Mouse (Mus musculus): Measurements from ENCODE around the gene Nhlrc4.

The Nhlrc4 gene

DNA sequence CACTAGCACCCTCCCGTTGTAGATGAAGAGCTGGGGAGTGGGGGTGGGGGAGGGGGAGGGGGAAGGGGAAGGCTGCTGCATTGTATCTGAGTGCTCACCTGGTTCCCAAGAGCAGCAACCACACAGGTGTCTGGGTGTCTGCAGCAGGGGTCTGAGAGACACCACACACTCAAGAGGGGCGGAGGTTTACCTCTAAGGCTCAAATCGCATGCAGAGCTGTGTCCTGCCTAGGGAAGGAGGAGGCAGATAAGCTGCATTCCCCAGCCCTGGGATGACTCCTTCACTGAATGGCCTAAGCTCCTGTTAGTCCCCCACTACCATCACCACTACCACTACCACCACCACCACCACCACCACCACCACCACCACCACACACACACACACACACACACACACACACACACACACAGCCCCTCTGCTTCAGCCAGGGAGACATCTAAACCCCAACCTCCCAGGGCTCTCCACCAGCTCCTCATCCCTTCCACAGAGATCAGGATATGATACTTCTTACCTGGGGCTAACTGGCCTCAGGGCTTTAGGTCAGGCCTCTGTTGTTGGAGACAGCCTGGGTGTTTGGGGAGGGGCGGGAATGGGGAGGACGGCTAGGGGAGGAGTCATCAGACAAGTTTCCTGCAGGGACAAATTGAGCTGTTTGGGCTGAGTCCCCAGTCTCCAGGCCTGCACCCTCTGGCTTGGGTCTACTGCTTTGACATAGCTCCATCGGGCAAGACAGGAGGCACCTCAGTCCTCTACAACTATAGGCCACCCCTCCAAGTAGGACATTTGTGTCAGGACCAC lies at the start of gene Nhlrc4, which contains the start of gene Pigq:
Gene Nhlrc4 (minus strand): TSS at position 596 of the 798 bp plus-strand sequence.
Gene Pigq (minus strand): TSS at position 571 of the 798 bp plus-strand sequence.
- peak; percentile 59 to 72 for DNase-seq (ENCODE audit: low spot score in 2 of 2)

DNA sequence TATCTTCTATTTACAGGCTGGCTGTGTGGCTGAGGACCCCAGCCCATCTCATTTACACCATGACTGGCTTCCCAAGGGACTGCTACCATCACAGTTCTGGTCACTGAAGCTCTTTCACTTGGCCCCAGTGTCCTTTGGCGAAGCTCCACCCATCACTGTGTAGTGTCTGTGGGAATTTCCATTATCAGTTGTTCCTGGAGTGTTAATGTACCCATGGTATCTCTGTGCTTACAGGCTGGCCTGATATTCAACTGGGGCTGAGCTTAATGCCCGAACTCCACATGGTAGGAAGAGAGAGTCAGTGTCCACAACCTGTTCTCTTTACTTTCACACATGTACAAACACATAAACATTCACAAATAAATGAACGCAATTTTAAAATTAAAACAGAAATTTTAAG lies 48.7 kb upstream of the Nhlrc4 start:
- DNase-seq (ENCODE audit: low spot score in 2 of 2): no peak

DNA sequence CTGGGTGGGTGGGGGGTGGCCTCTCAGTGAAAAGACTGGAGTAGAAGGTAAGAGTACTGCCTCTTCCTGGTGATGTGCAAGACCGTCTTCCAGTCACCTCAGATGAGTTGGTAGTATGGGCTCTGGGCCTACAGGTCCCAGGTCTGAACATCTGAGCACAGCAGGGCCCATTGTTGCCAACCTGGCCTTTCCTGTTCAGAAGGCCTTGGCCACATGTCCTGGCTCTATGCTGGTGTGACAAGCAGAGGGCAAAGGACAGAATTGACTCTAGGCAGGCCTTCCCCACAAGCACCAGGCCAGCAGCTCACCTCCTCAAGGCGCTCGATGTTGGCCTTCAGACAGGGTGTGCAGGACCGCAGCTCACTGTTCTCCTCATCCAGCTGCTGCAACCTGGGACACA lies 47.5 kb upstream of the Nhlrc4 start:
- no peak for DNase-seq (ENCODE audit: low spot score in 2 of 2)

DNA sequence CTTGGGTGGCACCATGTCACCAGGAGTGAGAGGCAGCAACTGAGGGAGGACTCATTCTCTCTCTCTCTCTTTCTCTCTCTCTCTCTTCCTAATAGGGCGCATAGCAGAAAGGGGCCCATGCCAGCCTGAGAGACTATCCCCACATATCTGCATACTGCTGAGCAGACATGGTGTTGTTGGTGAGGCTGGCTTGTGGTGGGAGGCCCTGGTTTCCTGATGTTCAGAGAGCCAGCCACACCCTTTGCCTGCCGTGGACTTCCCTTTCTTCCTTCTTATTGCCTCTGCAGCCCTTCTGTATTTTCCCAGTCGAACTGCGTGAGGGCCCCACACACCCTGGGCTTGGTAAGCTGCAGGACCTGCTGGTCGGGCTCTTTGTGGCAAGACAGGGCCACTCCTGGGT lies 45.6 kb upstream of the Nhlrc4 start:
- no peak for DNase-seq (ENCODE audit: low spot score in 2 of 2)

DNA sequence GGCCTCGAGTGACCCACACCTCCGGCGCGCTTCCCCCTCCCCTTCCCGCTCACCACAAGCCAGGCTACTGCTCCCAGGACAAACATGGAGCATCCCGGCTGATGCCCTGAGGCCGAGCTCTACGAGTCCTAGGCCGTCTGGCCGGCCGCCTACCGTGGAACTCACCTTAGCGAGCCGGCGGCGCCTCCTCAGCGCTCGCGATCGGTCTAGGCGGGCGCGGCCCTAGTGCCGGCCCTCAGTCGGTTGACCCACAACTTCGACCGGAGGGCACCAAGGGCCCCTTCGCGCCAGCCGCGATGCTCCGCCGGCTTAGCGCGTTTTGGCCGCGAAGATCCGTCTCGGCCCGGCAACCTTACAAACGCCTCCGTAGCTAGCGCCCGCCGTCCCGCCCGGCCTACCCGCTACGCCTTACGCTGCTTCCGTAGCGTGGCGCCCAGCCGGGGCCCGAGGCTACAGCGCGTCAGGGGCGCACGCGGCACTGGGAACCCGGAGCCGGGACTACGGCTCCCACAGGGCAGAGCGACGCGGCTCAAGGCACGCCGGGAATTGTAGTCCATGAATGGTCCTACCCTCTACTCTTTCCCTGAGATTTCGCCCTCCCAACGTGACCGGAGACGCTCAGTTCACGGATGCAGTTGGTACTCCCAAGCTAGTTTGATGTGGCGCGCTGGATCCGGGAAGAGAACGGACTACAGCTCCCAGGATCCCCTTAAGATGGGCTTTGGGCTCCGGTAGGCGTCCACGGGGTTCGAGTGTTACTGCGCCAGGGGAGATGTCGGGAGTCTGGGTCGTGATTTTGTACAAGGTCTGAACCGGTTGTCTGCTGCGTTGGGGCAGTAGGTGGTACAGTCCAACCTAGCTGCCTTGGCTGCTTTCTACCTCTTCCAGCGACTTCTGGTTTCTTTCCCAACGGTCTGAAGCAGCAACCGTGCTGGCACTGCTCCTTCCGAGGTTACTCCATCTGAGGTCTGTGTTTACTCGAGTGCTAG lies 40.8 kb upstream of the Nhlrc4 start, which contains the start of gene Capn15:
Gene Capn15 (minus strand): TSS at position 491 of the 989 bp plus-strand sequence.
- DNase-seq (ENCODE audit: low spot score in 2 of 2): peak; percentile 89 to 94

DNA sequence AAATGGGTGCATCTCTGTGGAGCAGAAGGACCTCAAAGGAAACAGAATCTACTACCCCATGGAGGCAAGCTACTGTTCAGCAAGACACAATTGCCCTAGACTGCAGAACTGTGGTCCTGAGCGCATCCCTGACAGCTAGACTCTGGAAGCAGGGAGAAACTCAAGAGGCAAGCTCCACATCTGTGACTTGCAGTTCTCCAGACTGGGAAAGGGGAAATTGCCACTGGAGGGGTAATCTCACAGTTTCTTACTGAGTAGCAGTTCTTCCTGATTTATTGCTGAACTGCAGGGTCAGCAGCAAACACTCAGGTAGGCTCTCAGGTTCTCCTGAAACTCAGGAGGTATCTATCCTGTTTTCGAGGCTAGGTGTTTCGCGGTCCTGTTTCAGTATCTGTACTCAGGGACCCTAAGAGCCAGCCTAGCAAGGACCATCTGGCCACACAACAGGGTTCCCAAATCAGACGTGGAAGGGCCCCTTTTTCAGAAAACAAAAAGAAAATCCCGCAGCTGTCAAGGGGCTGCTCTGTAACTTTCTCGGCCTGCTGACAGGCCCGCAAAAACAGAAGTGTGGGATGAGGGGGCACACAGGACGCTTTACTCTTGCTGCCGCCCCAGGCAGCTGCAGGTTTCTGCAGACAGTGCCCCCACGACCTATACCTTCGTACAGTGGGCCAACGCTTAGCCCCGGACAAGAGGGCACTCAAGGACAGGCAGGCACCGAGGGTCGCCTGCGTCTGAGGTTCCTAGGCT lies 40.0 kb upstream of the Nhlrc4 start:
- peak in 1 of 2 experiments; percentile 74 for DNase-seq (ENCODE audit: low spot score in 2 of 2)

DNA sequence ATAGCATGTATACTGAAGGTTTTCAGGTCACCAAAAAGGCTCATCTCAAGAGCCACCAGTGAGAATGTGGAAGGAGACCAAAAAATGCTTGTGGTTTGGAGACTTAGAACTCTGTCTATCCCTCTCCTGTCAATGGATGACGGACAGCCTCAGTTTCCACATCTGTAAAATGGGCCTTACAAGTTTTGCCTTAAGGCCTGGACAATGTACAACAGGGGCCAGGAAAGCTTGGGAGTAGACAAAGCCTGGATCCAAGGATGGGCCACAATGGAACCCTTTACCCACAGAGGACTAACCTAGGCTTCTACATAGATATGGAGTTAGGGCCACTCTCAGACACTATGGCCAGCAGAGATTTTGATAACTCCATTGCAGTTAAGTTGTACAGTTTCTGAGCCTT lies 39.3 kb upstream of the Nhlrc4 start:
- DNase-seq (ENCODE audit: low spot score in 2 of 2): no peak

DNA sequence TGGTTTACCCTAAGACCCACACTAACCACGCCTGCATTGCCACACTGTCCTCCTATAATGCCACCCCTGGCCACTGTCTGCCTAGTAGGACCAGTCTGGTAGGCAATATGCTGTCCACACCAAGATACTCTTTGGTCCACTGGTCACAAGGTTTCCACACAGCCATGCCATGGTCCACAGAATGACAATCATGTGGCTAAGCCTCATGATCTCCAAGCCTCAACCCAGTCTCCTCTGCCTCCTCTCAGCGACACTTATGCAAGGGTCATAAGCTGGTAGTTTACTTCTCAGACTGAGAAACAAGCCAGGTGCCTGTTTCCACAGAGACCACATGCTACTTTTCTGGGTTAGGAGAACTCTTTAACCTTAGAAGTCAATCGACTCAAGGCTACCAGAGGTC lies 38.2 kb upstream of the Nhlrc4 start:
- no peak for DNase-seq (ENCODE audit: low spot score in 2 of 2)

DNA sequence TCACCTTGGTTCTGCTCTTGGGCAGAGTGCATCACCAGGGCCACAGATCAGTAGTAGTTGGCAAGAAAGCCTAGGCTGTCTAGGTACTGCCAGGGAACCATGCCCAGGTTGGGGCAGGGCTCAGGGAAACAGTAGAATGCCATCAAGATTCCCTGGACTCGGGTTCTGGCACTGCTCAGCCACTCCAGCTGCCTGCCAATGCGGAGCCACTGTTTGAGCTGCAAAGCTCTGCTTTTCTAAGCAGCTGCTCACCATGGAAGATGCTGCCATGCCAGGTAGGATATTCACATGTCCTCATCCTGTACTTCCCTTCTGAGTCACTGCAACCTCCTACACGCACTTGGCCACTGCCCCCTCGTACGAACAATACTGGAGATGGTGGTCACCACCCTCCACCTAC lies 36.1 kb upstream of the Nhlrc4 start:
- no peak for DNase-seq (ENCODE audit: low spot score in 2 of 2)

DNA sequence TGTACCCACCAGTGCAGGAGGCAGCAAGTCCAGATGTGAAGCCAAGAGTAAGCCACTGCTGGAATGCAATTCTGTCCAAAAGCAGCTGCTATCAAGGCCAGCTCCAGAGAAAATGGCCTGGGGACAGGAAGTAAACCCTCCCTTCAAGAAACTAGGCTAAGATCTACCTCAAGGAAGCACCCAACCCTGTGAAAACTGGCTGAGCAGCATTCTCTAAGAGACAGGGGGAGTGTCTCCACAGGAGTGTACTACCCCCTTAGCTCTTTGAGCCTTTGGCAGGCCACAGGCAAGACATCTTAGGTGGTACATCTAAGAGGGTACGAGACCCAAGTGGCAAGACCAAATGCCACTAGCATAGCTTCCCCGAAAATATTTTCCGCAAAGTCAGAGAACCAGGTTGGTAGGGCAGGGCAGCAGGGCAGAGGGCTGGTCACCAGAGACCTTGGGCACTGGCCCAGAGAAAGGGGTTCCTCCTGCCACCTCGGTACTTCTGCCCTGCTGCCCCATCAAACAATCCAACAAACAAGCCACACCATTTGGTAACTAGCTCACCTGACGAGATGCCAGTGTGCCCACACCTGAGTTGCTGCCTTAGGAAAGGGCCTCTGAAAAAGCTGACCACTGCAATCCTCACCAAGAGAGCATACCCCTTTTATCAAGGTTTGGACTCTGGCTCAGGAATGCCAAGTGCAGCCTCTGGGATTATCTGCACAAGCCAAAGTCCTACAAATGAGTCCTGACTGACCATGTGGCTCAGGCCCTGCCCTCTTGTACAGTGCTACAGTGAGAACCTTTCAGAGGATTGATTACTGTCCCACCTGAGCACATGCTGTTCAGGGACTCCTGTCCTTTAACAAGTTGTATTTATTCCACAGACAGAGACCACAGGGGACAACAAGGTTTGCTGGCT lies 35.3 kb upstream of the Nhlrc4 start:
- DNase-seq (ENCODE audit: low spot score in 2 of 2): no peak

DNA sequence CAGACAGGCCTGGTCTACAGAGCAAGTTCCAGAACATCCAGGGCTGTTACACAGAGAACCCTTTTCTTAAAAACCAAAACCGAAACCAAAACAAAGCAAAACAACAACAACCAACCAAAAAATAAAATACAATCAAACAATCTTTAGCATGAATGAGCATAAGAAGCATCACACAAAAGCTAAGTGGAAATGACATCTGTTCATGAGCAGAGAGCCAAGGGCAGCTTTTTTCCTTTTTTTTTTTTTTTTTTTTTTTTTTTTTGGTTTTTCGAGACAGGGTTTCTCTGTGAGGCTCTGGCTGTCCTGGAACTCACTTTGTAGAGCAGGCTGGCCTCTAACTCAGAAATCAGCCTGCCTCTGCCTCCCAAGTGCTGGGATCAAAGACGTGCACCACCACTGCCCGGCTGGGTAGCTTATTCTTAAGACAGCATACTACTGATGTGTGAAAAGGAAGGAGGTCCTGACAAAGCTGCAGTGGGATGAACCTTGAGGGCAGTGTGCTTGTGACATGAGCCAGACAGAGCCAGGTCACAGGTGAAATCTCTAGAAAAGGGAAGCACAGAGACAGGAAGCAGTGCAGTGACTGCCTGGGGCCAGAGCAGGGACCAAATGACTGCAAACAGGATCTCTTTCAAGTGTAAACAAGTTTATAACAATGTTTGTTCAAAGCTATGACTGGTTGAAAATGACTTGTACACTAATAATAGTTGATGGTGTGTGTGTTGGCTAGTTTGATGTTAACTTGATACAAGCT lies 26.4 kb upstream of the Nhlrc4 start:
- DNase-seq (ENCODE audit: low spot score in 2 of 2): no peak

DNA sequence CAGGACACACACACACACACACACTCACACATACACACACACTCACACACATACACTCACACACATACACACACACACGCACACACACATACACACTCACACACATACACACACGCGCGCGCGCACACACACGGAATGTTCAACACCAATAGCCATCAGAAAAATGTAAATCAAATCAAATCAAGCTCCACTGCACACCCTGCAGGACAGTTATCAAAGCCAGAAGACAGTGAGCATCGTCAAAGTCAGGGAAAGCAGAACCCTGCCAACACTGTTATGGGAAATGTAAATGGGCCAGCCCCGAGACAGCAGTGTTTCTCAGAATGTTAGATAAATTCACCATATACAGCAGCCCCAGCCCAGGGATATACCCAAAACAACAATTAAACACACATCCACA lies 25.7 kb upstream of the Nhlrc4 start:
- no peak for DNase-seq (ENCODE audit: low spot score in 2 of 2)

DNA sequence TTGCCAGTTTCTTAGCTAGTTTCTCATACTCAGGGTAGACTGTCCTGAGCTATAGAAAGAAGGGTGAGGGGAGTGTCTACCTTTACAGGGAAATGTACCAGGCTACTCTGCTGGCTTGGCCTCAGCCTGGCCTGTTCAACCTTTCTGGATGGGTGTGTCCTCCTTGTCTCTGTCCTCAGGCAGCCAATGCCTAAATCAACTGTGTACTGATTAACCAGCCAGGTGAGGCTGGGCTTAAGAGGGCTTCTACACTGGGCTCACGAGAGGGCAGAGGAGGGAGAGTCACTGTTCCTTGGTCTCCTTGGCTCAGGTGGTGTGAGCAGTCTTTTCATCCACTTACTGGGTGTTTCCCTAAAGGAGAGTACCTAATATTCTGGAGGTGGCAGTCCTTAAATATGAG lies 23.4 kb upstream of the Nhlrc4 start:
- DNase-seq (ENCODE audit: low spot score in 2 of 2): no peak

DNA sequence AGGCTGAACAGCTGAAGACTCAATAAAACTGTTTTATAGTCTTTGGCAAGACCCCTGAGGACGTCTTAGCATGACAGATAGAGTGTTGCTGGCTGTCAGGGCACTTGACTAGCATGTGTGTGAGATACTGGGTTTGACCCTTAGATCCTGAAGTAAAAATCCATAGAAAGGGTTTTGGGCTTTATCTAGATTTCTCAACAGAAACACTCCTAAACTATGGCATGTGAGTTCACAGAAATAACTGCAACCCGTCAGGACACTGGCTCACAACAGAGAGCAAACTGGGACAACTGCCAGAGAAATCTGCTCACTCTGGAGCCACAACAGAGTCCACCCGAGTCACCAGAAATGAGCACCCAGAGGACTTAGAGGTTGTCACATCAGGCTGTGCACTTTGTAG lies 22.9 kb upstream of the Nhlrc4 start:
- DNase-seq (ENCODE audit: low spot score in 2 of 2): no peak

DNA sequence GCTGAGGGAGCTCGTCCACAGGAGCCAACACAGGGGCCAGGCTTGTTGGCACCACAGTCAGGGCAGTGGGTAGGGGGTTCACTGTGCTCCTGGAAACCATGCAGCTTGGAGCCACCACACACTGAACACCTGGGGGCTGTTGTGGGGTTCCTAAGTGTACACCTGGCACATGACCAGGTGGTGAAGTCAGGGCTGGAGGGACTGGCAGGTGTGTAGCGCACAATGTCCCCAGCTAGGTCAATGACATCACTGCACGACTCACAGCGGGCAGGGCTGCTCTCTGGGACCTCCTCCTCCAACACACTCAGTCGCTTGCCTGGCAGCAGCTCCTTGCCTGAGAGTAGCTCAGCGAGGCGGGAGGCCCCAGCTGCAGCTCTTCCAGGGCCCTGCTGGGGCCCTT lies 19.5 kb upstream of the Nhlrc4 start:
- DNase-seq (ENCODE audit: low spot score in 2 of 2): no peak

DNA sequence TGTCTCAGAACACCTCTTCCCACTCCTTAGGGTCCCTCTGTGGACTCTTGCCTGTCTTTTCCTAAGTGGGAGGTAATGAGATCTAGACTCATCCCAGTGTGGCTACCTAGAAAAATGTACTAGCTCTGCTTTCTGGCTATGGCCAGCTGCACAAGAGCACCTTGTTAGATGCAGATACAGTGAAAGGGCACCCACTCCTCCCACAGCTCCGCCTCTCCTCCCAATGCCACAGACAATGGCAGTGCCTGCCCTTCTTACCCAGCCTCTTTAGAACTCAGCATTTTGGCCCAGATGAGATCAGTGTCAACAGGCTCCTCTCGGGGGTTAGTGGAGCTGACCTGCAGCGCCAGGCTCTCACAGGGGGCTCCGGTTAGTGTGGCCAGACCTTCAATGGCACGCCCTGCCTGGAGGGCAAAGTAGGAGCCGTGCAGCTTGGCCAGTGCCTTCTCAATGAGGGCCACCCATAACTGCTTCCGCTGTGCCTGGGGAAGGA lies 17.7 kb upstream of the Nhlrc4 start:
- peak in 1 of 2 experiments; percentile 69 for DNase-seq (ENCODE audit: low spot score in 2 of 2)

DNA sequence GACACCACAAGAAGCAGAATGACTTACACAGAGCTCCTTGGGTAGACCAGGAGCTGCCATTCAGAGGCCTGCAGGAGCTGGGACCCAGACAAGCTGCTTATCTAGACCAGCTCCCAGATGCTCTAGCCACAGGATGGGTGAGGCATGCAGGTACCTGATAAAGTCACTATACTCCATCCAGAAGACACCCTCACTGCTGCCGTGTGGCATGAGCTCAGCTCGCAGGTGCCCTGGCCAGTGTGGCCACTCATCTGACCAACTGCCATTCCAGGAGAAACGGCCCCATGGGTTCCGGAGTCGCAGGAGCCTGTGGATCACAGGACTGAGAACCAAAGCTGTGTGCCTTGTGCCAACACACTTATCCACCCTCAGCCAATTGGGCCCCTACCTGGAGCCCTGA lies 16.8 kb upstream of the Nhlrc4 start:
- peak; percentile 77 to 83 for DNase-seq (ENCODE audit: low spot score in 2 of 2)

DNA sequence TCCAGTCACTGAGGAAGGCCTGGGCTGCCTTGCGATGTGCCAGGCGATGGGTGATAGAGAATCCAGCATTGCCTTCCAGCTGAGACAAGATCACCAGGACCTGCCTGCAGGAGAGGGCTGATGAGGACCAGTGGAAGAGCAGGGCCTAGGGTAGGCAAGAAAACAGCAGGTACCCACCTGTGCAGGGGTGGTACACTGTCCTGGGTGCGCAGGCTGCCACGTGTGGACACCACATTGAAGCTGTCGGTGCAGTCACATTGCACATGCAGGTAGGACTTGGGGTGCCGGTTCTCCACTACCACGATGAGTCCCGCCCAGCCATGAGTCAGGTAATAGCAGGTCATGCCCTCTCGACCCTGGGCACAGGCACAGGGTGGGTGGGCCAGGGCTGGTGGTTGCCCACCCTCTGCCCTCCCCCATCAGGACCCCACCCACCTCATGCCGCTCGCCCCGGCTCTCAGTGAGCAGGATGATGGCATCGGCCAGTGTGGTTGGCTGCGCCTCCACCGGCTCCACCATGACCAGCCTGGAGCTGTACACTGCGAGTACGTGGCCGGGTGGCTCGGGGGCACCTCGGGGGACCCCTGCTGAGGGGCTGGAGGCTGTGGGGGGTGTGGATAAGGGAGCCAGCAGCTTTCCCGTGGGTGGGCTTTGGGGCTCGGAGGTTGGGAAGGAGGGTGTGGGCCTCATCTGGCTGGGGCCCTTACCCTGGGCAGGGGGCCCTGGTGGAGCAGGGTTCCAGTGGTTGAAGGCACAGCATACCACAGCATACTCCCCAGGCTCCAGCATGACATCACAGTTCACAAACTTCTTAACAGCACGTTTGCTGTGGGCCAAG lies 15.1 kb upstream of the Nhlrc4 start:
- DNase-seq (ENCODE audit: low spot score in 2 of 2): no peak
